Mouse (Mus musculus): Measurements from ENCODE around the gene Pex16. TPM values are rescaled to one million over a fixed set of nuclear protein-coding genes. Genes with fewer than 3 reads are reported as not detected.

Pex16 gene
- polyA plus RNA-seq, 1 experiment from 2014 or later = 41.3 TPM

Small RNAs within 50 kb of the gene (microRNA-seq; reads per million reads assigned to microRNA genes)
- gene Mir7000 = 1.1 reads per million

Other genes with a start within 250 kb of the Pex16 start
- 1.5 and 1.9 TPM in 2 replicates for gene Large2, start 193 bp downstream of the Pex16 start, polyA plus RNA-seq (2015; fragmentation: Nextera tagmentation; extraction: Ambion mirVana)
- gene 1700029I15Rik, start 7.9 kb downstream of the Pex16 start, polyA plus RNA-seq (2015; fragmentation: Nextera tagmentation; extraction: Ambion mirVana) = 7.6 and 8.4 TPM in 2 replicates
- gene Mapk8ip1, start 26.6 kb downstream of the Pex16 start, polyA plus RNA-seq (2015; fragmentation: Nextera tagmentation; extraction: Ambion mirVana) = 155 and 165 TPM in 2 replicates
- 47.5 and 49.0 TPM in 2 replicates for gene Cry2, start 59.4 kb downstream of the Pex16 start, polyA plus RNA-seq (2015; fragmentation: Nextera tagmentation; extraction: Ambion mirVana)
- gene Slc35c1, start 85.9 kb downstream of the Pex16 start, polyA plus RNA-seq (2015; fragmentation: Nextera tagmentation; extraction: Ambion mirVana) = 14.4 and 17.4 TPM in 2 replicates
- 48.0 and 49.6 TPM in 2 replicates for gene Chst1, start 225.0 kb downstream of the Pex16 start, polyA plus RNA-seq (2015; fragmentation: Nextera tagmentation; extraction: Ambion mirVana)

Measured in midbrain, embryonic 15.5 days (tissue).